Mouse (Mus musculus): ENCODE results near the gene Tmem251.

Gene Tmem251

GRCm38 (mm10) chr12:102743589-102744574, at the start of gene Tmem251, which contains the start of gene Moap1:
Gene Tmem251 (plus strand): TSS chr12:102743762.
Gene Moap1 (minus strand): TSS chr12:102743661.
- peak; percentile 93 for DNase-seq (ENCODE audit: extremely low spot score, low spot score)

GRCm38 (mm10) chr12:102695369-102696239, 48.0 kb upstream of the Tmem251 start:
- DNase-seq (ENCODE audit: extremely low spot score, low spot score) = no peak

GRCm38 (mm10) chr12:102696635-102697354, 46.8 kb upstream of the Tmem251 start:
- DNase-seq (ENCODE audit: extremely low spot score, low spot score) = no peak

- no peak for DNase-seq (ENCODE audit: extremely low spot score, low spot score)
These were observed 46.2 kb upstream of the Tmem251 start for GRCm38 (mm10) chr12:102697381-102697780.

GRCm38 (mm10) chr12:102698089-102698684, 45.4 kb upstream of the Tmem251 start:
- DNase-seq (ENCODE audit: extremely low spot score, low spot score) = no peak

GRCm38 (mm10) chr12:102699156-102699555, 44.4 kb upstream of the Tmem251 start:
- DNase-seq (ENCODE audit: extremely low spot score, low spot score) = no peak

- no peak for DNase-seq (ENCODE audit: extremely low spot score, low spot score)
These were observed 43.1 kb upstream of the Tmem251 start for GRCm38 (mm10) chr12:102700453-102700852.

GRCm38 (mm10) chr12:102701691-102702207, 41.8 kb upstream of the Tmem251 start:
- no peak for DNase-seq (ENCODE audit: extremely low spot score, low spot score)

GRCm38 (mm10) chr12:102702356-102703110, 41.0 kb upstream of the Tmem251 start:
- peak; percentile 81 for DNase-seq (ENCODE audit: extremely low spot score, low spot score)

- DNase-seq (ENCODE audit: extremely low spot score, low spot score) = peak; percentile 39
These were observed 40.5 kb upstream of the Tmem251 start for GRCm38 (mm10) chr12:102703111-102703412.

GRCm38 (mm10) chr12:102703441-102703840, 40.1 kb upstream of the Tmem251 start:
- no peak for DNase-seq (ENCODE audit: extremely low spot score, low spot score)

- DNase-seq (ENCODE audit: extremely low spot score, low spot score) = no peak
These were observed 39.6 kb upstream of the Tmem251 start for GRCm38 (mm10) chr12:102703921-102704408.

GRCm38 (mm10) chr12:102704457-102705198, 38.9 kb upstream of the Tmem251 start, which contains the start of gene Itpk1:
Gene Itpk1 (minus strand): TSS chr12:102704930.
- peak; percentile 69 for DNase-seq (ENCODE audit: extremely low spot score, low spot score)

GRCm38 (mm10) chr12:102705216-102705871, 38.2 kb upstream of the Tmem251 start:
- peak; percentile 86 for DNase-seq (ENCODE audit: extremely low spot score, low spot score)

- no peak for DNase-seq (ENCODE audit: extremely low spot score, low spot score)
These were observed 37.5 kb upstream of the Tmem251 start for GRCm38 (mm10) chr12:102705906-102706640.

- no peak for DNase-seq (ENCODE audit: extremely low spot score, low spot score)
These were observed 36.6 kb upstream of the Tmem251 start for GRCm38 (mm10) chr12:102706833-102707463.

- no peak for DNase-seq (ENCODE audit: extremely low spot score, low spot score)
These were observed 35.3 kb upstream of the Tmem251 start for GRCm38 (mm10) chr12:102708220-102708619.
